Comparison of ENCODE assay signal across 9 mouse cellular contexts in the genomic region with DNA sequence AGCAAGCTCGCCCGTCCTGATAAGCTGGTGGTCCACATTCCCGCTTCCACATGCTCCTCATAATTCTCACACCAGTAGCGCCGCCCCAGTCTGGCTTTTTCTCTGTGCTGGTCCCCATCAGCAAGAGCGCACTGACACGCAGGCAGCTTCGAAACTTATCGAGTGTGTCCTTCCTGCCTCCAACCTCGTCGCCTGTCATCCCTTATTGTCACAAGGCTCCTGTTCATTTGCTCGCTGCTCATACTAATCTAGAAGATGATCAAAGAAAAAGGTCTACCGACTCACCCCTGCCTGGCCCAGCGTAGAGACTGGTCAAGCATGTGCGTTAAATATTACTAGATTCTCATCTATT. TPM values are rescaled to one million over a fixed set of nuclear protein-coding genes. Genes with fewer than 3 reads are reported as not detected.
DNase-seq lines count a peak whose midpoint lies in the region; ATAC-seq and TF ChIP-seq lines count a peak whose summit lies in the region.
"Had no signal": no experiment of that assay in that cellular context is flagged by ENCODE, and none has a peak within 500 bp of the region (broad histone marks: within the 10 kb centered on the region; RNA-seq: fewer than 3 reads in every experiment).

No protein-coding gene starts in this region.

- no peak for TF ChIP-seq CTCF in layer of hippocampus, adult 2 months (conservative IDR thresholded peaks at IDR 0.05)

- DNase-seq in layer of hippocampus, adult 2 months (ENCODE audit: low spot score in 2 of 2), result no peak
- no peak for DNase-seq in layer of hippocampus, postnatal 36 days
- DNase-seq in liver, embryonic 11.5 days (ENCODE audit: low spot score), result no peak
- DNase-seq in left cerebral cortex, adult 9 months (ENCODE audit: low spot score in 2 of 2), result no peak
- no peak for DNase-seq in spleen, postnatal 4 days (ENCODE audit: low spot score in 2 of 2)

- peak; percentile 59 for ATAC-seq in activated CD4-positive, CD25-positive, alpha-beta regulatory T cell, adult 4 months
- ATAC-seq in heart, embryonic 16.5 days (replicated peaks; ENCODE audit: extremely low read depth, insufficient read depth, low FRiP score), result 0 out of 2 replicates have a peak, but pooled peaks have one; percentile 52
- ATAC-seq in neural tube, embryonic 14.5 days (ENCODE audit: low read depth), result peak; percentile 83
- no peak for ATAC-seq in liver, embryonic 11.5 days (replicated peaks; ENCODE audit: low FRiP score)

- peak overlapping the region; percentile 73 for H3K27ac ChIP-seq in layer of hippocampus, adult 2 months
- no peak overlapping the region for H3K27ac ChIP-seq in heart, embryonic 16.5 days (ENCODE audit: low read length)
- peak overlapping the region; percentile 52; the same call in 1 of the 2 replicates for H3K27ac ChIP-seq in neural tube, embryonic 14.5 days (ENCODE audit: low read depth, low read length)
- no peak overlapping the region for H3K27ac ChIP-seq in liver, embryonic 11.5 days (ENCODE audit: low read depth, low read length)

- peak overlapping the region; percentile 49 for H3K9ac ChIP-seq in heart, embryonic 16.5 days (ENCODE audit: low read length)
- H3K9ac ChIP-seq in neural tube, embryonic 14.5 days (replicated peaks; ENCODE audit: low read depth, low read length), result no peak overlapping the region
- no peak overlapping the region for H3K9ac ChIP-seq in liver, embryonic 11.5 days (ENCODE audit: low read depth, low read length)

- H3K4me1 ChIP-seq in heart, embryonic 16.5 days (ENCODE audit: control insufficient read depth, insufficient read depth, low read length), result peaks cover 8% of the 10 kb centered on the region
- 0 out of 2 replicates have a peak, but pooled peaks cover 2% of the 10 kb centered on the region for H3K4me1 ChIP-seq in neural tube, embryonic 14.5 days (ENCODE audit: control insufficient read depth, insufficient read depth, low read length)
- H3K4me1 ChIP-seq in liver, embryonic 11.5 days (replicated peaks; ENCODE audit: control insufficient read depth, insufficient read depth, low read length), result no peaks in the 10 kb centered on the region

- no peaks in the 10 kb centered on the region for H3K36me3 ChIP-seq in heart, embryonic 16.5 days (ENCODE audit: control insufficient read depth, insufficient read depth)
- H3K36me3 ChIP-seq in neural tube, embryonic 14.5 days (ENCODE audit: control insufficient read depth, insufficient read depth, low read length), result no peaks in the 10 kb centered on the region
- H3K36me3 ChIP-seq in liver, embryonic 11.5 days (ENCODE audit: control insufficient read depth, insufficient read depth, low read length), result no peaks in the 10 kb centered on the region

- H3K4me3 ChIP-seq in layer of hippocampus, adult 2 months, result peak overlapping the region; percentile 40
- H3K4me3 ChIP-seq in heart, embryonic 16.5 days (ENCODE audit: low read length), result peak overlapping the region; percentile 36
- peak overlapping the region; percentile 6 for H3K4me3 ChIP-seq in neural tube, embryonic 14.5 days (ENCODE audit: low read depth, low read length)
- no peak overlapping the region for H3K4me3 ChIP-seq in liver, embryonic 11.5 days (ENCODE audit: low read depth, low read length)

- no peaks in the 10 kb centered on the region for H3K9me3 ChIP-seq in heart, embryonic 16.5 days (replicated peaks; ENCODE audit: control insufficient read depth, low read length)
- no peaks in the 10 kb centered on the region for H3K9me3 ChIP-seq in neural tube, embryonic 14.5 days (ENCODE audit: control insufficient read depth, low read length)
- H3K9me3 ChIP-seq in liver, embryonic 11.5 days (ENCODE audit: control insufficient read depth, low read length), result no peaks in the 10 kb centered on the region

- 32% methylated on average over 15 of the region's 15 CpGs for WGBS in heart, embryonic 16.5 days
- WGBS in neural tube, embryonic 14.5 days, result 49% methylated on average over 15 of the region's 15 CpGs
- WGBS in liver, embryonic 11.5 days, result 60% methylated on average over 15 of the region's 15 CpGs

- peak overlapping the region; percentile 66 for H3K4me2 ChIP-seq in heart, embryonic 16.5 days (ENCODE audit: low read depth, low read length)
- H3K4me2 ChIP-seq in neural tube, embryonic 14.5 days (ENCODE audit: low read depth, low read length), result peak overlapping the region; percentile 40
- no peak overlapping the region for H3K4me2 ChIP-seq in liver, embryonic 11.5 days

- no peaks in the 10 kb centered on the region for H3K27me3 ChIP-seq in heart, embryonic 16.5 days (ENCODE audit: control insufficient read depth, insufficient read depth, low read length)
- H3K27me3 ChIP-seq in neural tube, embryonic 14.5 days (ENCODE audit: control insufficient read depth, insufficient read depth, low read length), result no peaks in the 10 kb centered on the region
- H3K27me3 ChIP-seq in liver, embryonic 11.5 days (replicated peaks; ENCODE audit: control insufficient read depth, insufficient read depth, low read length), result no peaks in the 10 kb centered on the region

RNA-seq across cellular contexts. Expression of a gene that starts 44.8 kb away (rescaled TPM):
- total RNA-seq in layer of hippocampus, adult 2 months (2021), result under 1 TPM in 1 of 2 experiments, not detected in 1; 0.29 TPM
- total RNA-seq in layer of hippocampus, postnatal 36 days (2021), result under 1 TPM; 0.32 to 0.35 TPM
- polyA plus RNA-seq in activated CD4-positive, CD25-positive, alpha-beta regulatory T cell, adult 4 months (2017; shearing (Covaris generic)), result not detected
- not detected in 2 replicates for polyA plus RNA-seq in heart, embryonic 16.5 days (2015; fragmentation: Nextera tagmentation; extraction: Ambion mirVana)
- not detected in 2 replicates for polyA plus RNA-seq in neural tube, embryonic 14.5 days (2014; fragmentation: Nextera tagmentation; extraction: Ambion mirVana)
- not detected in 2 replicates for polyA plus RNA-seq in liver, embryonic 11.5 days (2014; fragmentation: Nextera tagmentation; extraction: Ambion mirVana)
- polyA plus RNA-seq: intestine, embryonic 14.5 days had no signal

RNA-seq across cellular contexts. Expression of a gene that starts 45.1 kb away (rescaled TPM):
- not detected for total RNA-seq in layer of hippocampus, adult 2 months (2021)
- total RNA-seq in layer of hippocampus, postnatal 36 days (2021), result not detected
- polyA plus RNA-seq in activated CD4-positive, CD25-positive, alpha-beta regulatory T cell, adult 4 months (2017; shearing (Covaris generic)), result 100 to 1,000 TPM; 390 to 542 TPM
- polyA plus RNA-seq in heart, embryonic 16.5 days (2015; fragmentation: Nextera tagmentation; extraction: Ambion mirVana), result 0.21 TPM in 1 of 2 replicates, not detected in the other
- polyA plus RNA-seq in neural tube, embryonic 14.5 days (2014; fragmentation: Nextera tagmentation; extraction: Ambion mirVana), result 0.23 TPM in 1 of 2 replicates, not detected in the other
- not detected in 2 replicates for polyA plus RNA-seq in liver, embryonic 11.5 days (2014; fragmentation: Nextera tagmentation; extraction: Ambion mirVana)
- polyA plus RNA-seq: intestine, embryonic 14.5 days had no signal

Comparison
In these comparisons a context has a peak if more than half of its experiments do, and no peak if none do; other contexts are left out.
1. H3K27ac ChIP-seq: peak in layer of hippocampus, adult 2 months (single experiment) and neural tube, embryonic 14.5 days (single experiment); none in heart, embryonic 16.5 days (single experiment) and liver, embryonic 11.5 days (single experiment).
2. RNA of a gene that starts 45.1 kb away (polyA plus RNA-seq): 390 to 542 TPM in activated CD4-positive, CD25-positive, alpha-beta regulatory T cell, adult 4 months; 0.23 TPM in neural tube, embryonic 14.5 days, 0.21 TPM in heart, embryonic 16.5 days and not detected in liver, embryonic 11.5 days; every median in the first group is over 100 times any median in the second.